Mouse (Mus musculus) limb, embryonic 12.5 days (tissue): ENCODE measurements around the gene Thrb. TPM values are rescaled to one million over a fixed set of nuclear protein-coding genes. Genes with fewer than 3 reads are reported as not detected.

Experiments
- ATAC-seq: fragments of 200-750 bp; cut with Nextera tagmentation; 2 replicates; pipeline ENCODE4 v1.8.0; 2017; ENCODE audit warnings: low read depth, moderate TSS enrichment; ENCODE audit not compliant: insufficient number of reproducible peaks, insufficient read depth, low FRiP score, low TSS enrichment
- H3K27ac ChIP-seq: fragments of 300-500 bp; sonication (generic); 2 replicates; pipeline ENCODE4 v1.5.1; 2016; ENCODE audit warnings: mild to moderate bottlenecking, moderate library complexity
- H3K27me3 ChIP-seq: fragments of 300-500 bp; sonication (generic); 2 replicates; pipeline ENCODE4 v1.6.1; 2016; ENCODE audit warnings: mild to moderate bottlenecking, moderate library complexity
- H3K36me3 ChIP-seq: fragments of 300-500 bp; sonication (generic); 2 replicates; pipeline ENCODE4 v1.6.1; 2016; ENCODE audit warnings: mild to moderate bottlenecking, moderate library complexity
- H3K4me1 ChIP-seq: fragments of 300-500 bp; sonication (generic); replicated peaks from 2 replicates; pipeline ENCODE4 v1.6.1; 2016
- H3K4me2 ChIP-seq: fragments of 300-500 bp; sonication (generic); 2 replicates; pipeline ENCODE4 v1.6.1; 2016; ENCODE audit warnings: mild to moderate bottlenecking, moderate library complexity
- H3K4me3 ChIP-seq: fragments of 300-500 bp; sonication (generic); replicated peaks from 2 replicates; pipeline ENCODE4 v1.5.1; 2016; ENCODE audit warnings: mild to moderate bottlenecking
- H3K9ac ChIP-seq: fragments of 300-500 bp; sonication (generic); replicated peaks from 2 replicates; pipeline ENCODE4 v1.6.1; 2016; ENCODE audit warnings: mild to moderate bottlenecking, moderate library complexity
- H3K9me3 ChIP-seq: fragments of 300-500 bp; sonication (generic); 2 replicates; pipeline ENCODE4 v1.6.1; 2016; ENCODE audit warnings: mild to moderate bottlenecking, moderate library complexity
- WGBS: fragments of 180-500 bp; shearing (Covaris S2); methylation state at CpG from one replicate; pipeline ENCODE4 v1.1.7; 2016; 5-methylcytosine and 5-hydroxymethylcytosine counted together
- polyA plus RNA-seq: library from polyadenylated mRNA; unstranded; fragments of >200 nt; fragmentation: Nextera tagmentation; extraction: Ambion mirVana; gene quantifications from 2 replicates; pipeline ENCODE4 v1.2.1, GENCODE M21; 2016

The Thrb gene
- polyA plus RNA-seq, 1 experiment from 2014 or later = 0.48 TPM

GRCm38 (mm10) chr14:17785370-17785769 lies 125.3 kb downstream of the Thrb start:
- Histone ChIP-seq H3K4me3 (no peak overlapping the region), H3K9me3 (no peaks in the 10 kb centered on the region), H3K4me2 (no peak overlapping the region), H3K36me3 (no peaks in the 10 kb centered on the region), H3K9ac (no peak overlapping the region), H3K27me3 (no peaks in the 10 kb centered on the region), H3K27ac (no peak overlapping the region), H3K4me1 (0 out of 2 replicates have a peak, but pooled peaks cover 7% of the 10 kb centered on the region)
- 26% methylated on average over 3 of the region's 3 CpGs for WGBS
- no peak for ATAC-seq

GRCm38 (mm10) chr14:17786249-17786648 lies 126.2 kb downstream of the Thrb start:
- 0 out of 2 replicates have a peak, but pooled peaks cover 7% of the 10 kb centered on the region for H3K4me1 ChIP-seq
- H3K27ac ChIP-seq = no peak overlapping the region
- H3K27me3 ChIP-seq = no peaks in the 10 kb centered on the region
- H3K36me3 ChIP-seq = no peaks in the 10 kb centered on the region
- H3K4me2 ChIP-seq = no peak overlapping the region
- no peaks in the 10 kb centered on the region for H3K9me3 ChIP-seq
- no peak for ATAC-seq
- H3K9ac ChIP-seq = no peak overlapping the region
- 6% methylated on average over 2 of the region's 2 CpGs for WGBS
- H3K4me3 ChIP-seq = no peak overlapping the region

GRCm38 (mm10) chr14:17803934-17804602 lies 144.0 kb downstream of the Thrb start:
- Histone ChIP-seq H3K9me3 (no peaks in the 10 kb centered on the region), H3K4me1 (no peaks in the 10 kb centered on the region), H3K27ac (no peak overlapping the region), H3K4me2 (no peak overlapping the region), H3K36me3 (no peaks in the 10 kb centered on the region), H3K4me3 (no peak overlapping the region), H3K9ac (no peak overlapping the region), H3K27me3 (no peaks in the 10 kb centered on the region)
- ATAC-seq = no peak
- 79% methylated on average over 3 of the region's 3 CpGs for WGBS

GRCm38 (mm10) chr14:17811051-17811450 lies 151.0 kb downstream of the Thrb start:
- H3K36me3 ChIP-seq = no peaks in the 10 kb centered on the region
- no peaks in the 10 kb centered on the region for H3K4me1 ChIP-seq
- H3K27me3 ChIP-seq = no peaks in the 10 kb centered on the region
- H3K27ac ChIP-seq = no peak overlapping the region
- H3K4me3 ChIP-seq = no peak overlapping the region
- no peak overlapping the region for H3K4me2 ChIP-seq
- ATAC-seq = no peak
- whole genome bisulfite sequencing = 81% methylated on average over 4 of the region's 4 CpGs
- no peak overlapping the region for H3K9ac ChIP-seq
- no peaks in the 10 kb centered on the region for H3K9me3 ChIP-seq

- 85% methylated on average over 5 of the region's 5 CpGs for WGBS
- no peaks in the 10 kb centered on the region for H3K36me3 ChIP-seq
Measured at GRCm38 (mm10) chr14:17812414-17812813, 152.4 kb downstream of the Thrb start.

GRCm38 (mm10) chr14:17815103-17815502 lies 155.0 kb downstream of the Thrb start:
- Histone ChIP-seq H3K9ac (no peak overlapping the region), H3K36me3 (no peaks in the 10 kb centered on the region), H3K4me2 (no peak overlapping the region), H3K9me3 (no peaks in the 10 kb centered on the region), H3K4me3 (no peak overlapping the region), H3K4me1 (no peaks in the 10 kb centered on the region), H3K27ac (no peak overlapping the region), H3K27me3 (no peaks in the 10 kb centered on the region)
- 65% methylated on average over 2 of the region's 2 CpGs for WGBS
- ATAC-seq = no peak

More at GRCm38 (mm10) chr14:17812414-17812813, 152.4 kb downstream of the Thrb start:
- Histone ChIP-seq H3K9ac (no peak overlapping the region), H3K27ac (no peak overlapping the region), H3K4me1 (no peaks in the 10 kb centered on the region), H3K4me2 (no peak overlapping the region), H3K9me3 (no peaks in the 10 kb centered on the region), H3K27me3 (no peaks in the 10 kb centered on the region), H3K4me3 (no peak overlapping the region)
- no peak for ATAC-seq

- Histone ChIP-seq H3K36me3 (no peaks in the 10 kb centered on the region), H3K4me3 (no peak overlapping the region), H3K9me3 (no peaks in the 10 kb centered on the region), H3K4me2 (no peak overlapping the region), H3K27ac (no peak overlapping the region), H3K27me3 (no peaks in the 10 kb centered on the region), H3K9ac (no peak overlapping the region), H3K4me1 (no peaks in the 10 kb centered on the region)
- no peak for ATAC-seq
- 86% methylated on average over 2 of the region's 2 CpGs for WGBS
Measured at GRCm38 (mm10) chr14:17818086-17818485, 158.0 kb downstream of the Thrb start.

GRCm38 (mm10) chr14:17822754-17823153 lies 162.7 kb downstream of the Thrb start:
- 80% methylated on average over 7 of the region's 7 CpGs for WGBS
- no peaks in the 10 kb centered on the region for H3K9me3 ChIP-seq
- H3K4me2 ChIP-seq = no peak overlapping the region
- H3K36me3 ChIP-seq = no peaks in the 10 kb centered on the region
- no peaks in the 10 kb centered on the region for H3K27me3 ChIP-seq
- no peak overlapping the region for H3K9ac ChIP-seq
- H3K4me1 ChIP-seq = peaks cover 4% of the 10 kb centered on the region; the same call in 1 of the 2 replicates
- no peak overlapping the region for H3K27ac ChIP-seq
- ATAC-seq = no peak
- H3K4me3 ChIP-seq = no peak overlapping the region

- no peak for ATAC-seq
- Histone ChIP-seq H3K9ac (no peak overlapping the region), H3K4me2 (no peak overlapping the region), H3K27me3 (no peaks in the 10 kb centered on the region), H3K36me3 (no peaks in the 10 kb centered on the region), H3K4me1 (peaks cover 6% of the 10 kb centered on the region; the same call in 1 of the 2 replicates), H3K4me3 (no peak overlapping the region), H3K9me3 (no peaks in the 10 kb centered on the region), H3K27ac (no peak overlapping the region)
- WGBS = 64% methylated on average over 6 of the region's 6 CpGs
Measured at GRCm38 (mm10) chr14:17827401-17827800, 167.3 kb downstream of the Thrb start.

GRCm38 (mm10) chr14:17835738-17836137 lies 175.7 kb downstream of the Thrb start:
- 69% methylated on average over 1 of the region's 1 CpGs for WGBS
- no peak overlapping the region for H3K4me2 ChIP-seq
- no peak overlapping the region for H3K27ac ChIP-seq
- H3K36me3 ChIP-seq = no peaks in the 10 kb centered on the region
- no peaks in the 10 kb centered on the region for H3K27me3 ChIP-seq
- no peak for ATAC-seq
- no peak overlapping the region for H3K4me3 ChIP-seq
- no peak overlapping the region for H3K9ac ChIP-seq
- peaks cover 9% of the 10 kb centered on the region; the same call in 1 of the 2 replicates for H3K4me1 ChIP-seq
- no peaks in the 10 kb centered on the region for H3K9me3 ChIP-seq

- H3K9me3 ChIP-seq = no peaks in the 10 kb centered on the region
- no peak overlapping the region for H3K4me3 ChIP-seq
- no peak overlapping the region for H3K9ac ChIP-seq
- ATAC-seq = no peak
- no peaks in the 10 kb centered on the region for H3K27me3 ChIP-seq
- H3K36me3 ChIP-seq = no peaks in the 10 kb centered on the region
- H3K27ac ChIP-seq = no peak overlapping the region
- peaks cover 9% of the 10 kb centered on the region; the same call in 1 of the 2 replicates for H3K4me1 ChIP-seq
- 79% methylated on average over 1 of the region's 1 CpGs for WGBS
- H3K4me2 ChIP-seq = no peak overlapping the region
Measured at GRCm38 (mm10) chr14:17836766-17837165, 176.7 kb downstream of the Thrb start.
